Mouse (Mus musculus): ENCODE data around the gene Disc1. TPM values are rescaled to one million over a fixed set of nuclear protein-coding genes. Genes with fewer than 3 reads are reported as not detected.

Disc1 gene
- polyA plus RNA-seq, 1 experiment from 2014 or later: 0.30 TPM

GRCm38 (mm10) chr8:125128305-125128704 lies 74.3 kb downstream of the Disc1 start:
- ATAC-seq (no peak), DNase-seq (ENCODE audit: low spot score) (peak; percentile 67)
- no peaks in the 10 kb centered on the region for H3K36me3 ChIP-seq (ENCODE audit: control insufficient read depth, insufficient read depth, low read length)
- WGBS: 22% methylated on average over 6 of the region's 6 CpGs
- no peak overlapping the region for H3K4me2 ChIP-seq (ENCODE audit: low read length)
- no peak overlapping the region for H3K9ac ChIP-seq (ENCODE audit: low read length)
- no peak overlapping the region for H3K4me3 ChIP-seq (ENCODE audit: low read depth, low read length)
- H3K27ac ChIP-seq (ENCODE audit: low read depth, low read length): no peak overlapping the region
- H3K27me3 ChIP-seq (replicated peaks; ENCODE audit: control insufficient read depth, insufficient read depth, low read length): no peaks in the 10 kb centered on the region
- H3K9me3 ChIP-seq (replicated peaks; ENCODE audit: control insufficient read depth, low read length): no peaks in the 10 kb centered on the region
- no peaks in the 10 kb centered on the region for H3K4me1 ChIP-seq (ENCODE audit: control insufficient read depth, insufficient read depth, low read length)

GRCm38 (mm10) chr8:125130835-125131234 lies 76.8 kb downstream of the Disc1 start:
- DNase-seq (ENCODE audit: low spot score): no peak
- Histone ChIP-seq H3K4me3 (ENCODE audit: low read depth, low read length) (no peak overlapping the region), H3K27ac (ENCODE audit: low read depth, low read length) (no peak overlapping the region), H3K27me3 (replicated peaks; ENCODE audit: control insufficient read depth, insufficient read depth, low read length) (no peaks in the 10 kb centered on the region), H3K9ac (ENCODE audit: low read length) (no peak overlapping the region), H3K9me3 (replicated peaks; ENCODE audit: control insufficient read depth, low read length) (no peaks in the 10 kb centered on the region), H3K4me2 (ENCODE audit: low read length) (no peak overlapping the region), H3K36me3 (ENCODE audit: control insufficient read depth, insufficient read depth, low read length) (no peaks in the 10 kb centered on the region), H3K4me1 (ENCODE audit: control insufficient read depth, insufficient read depth, low read length) (peaks cover 8% of the 10 kb centered on the region)
- WGBS: 90% methylated on average over 6 of the region's 6 CpGs
- no peak for ATAC-seq

GRCm38 (mm10) chr8:125131265-125131664 lies 77.3 kb downstream of the Disc1 start:
- Histone ChIP-seq H3K4me1 (ENCODE audit: control insufficient read depth, insufficient read depth, low read length) (peaks cover 8% of the 10 kb centered on the region), H3K9me3 (replicated peaks; ENCODE audit: control insufficient read depth, low read length) (no peaks in the 10 kb centered on the region), H3K27me3 (replicated peaks; ENCODE audit: control insufficient read depth, insufficient read depth, low read length) (no peaks in the 10 kb centered on the region), H3K4me2 (ENCODE audit: low read length) (no peak overlapping the region), H3K36me3 (ENCODE audit: control insufficient read depth, insufficient read depth, low read length) (no peaks in the 10 kb centered on the region), H3K4me3 (ENCODE audit: low read depth, low read length) (no peak overlapping the region), H3K27ac (ENCODE audit: low read depth, low read length) (no peak overlapping the region), H3K9ac (ENCODE audit: low read length) (no peak overlapping the region)
- ATAC-seq: no peak
- DNase-seq (ENCODE audit: low spot score): no peak
- 84% methylated on average over 7 of the region's 7 CpGs for WGBS

GRCm38 (mm10) chr8:125133685-125134114 lies 79.7 kb downstream of the Disc1 start:
- WGBS: 78% methylated on average over 11 of the region's 11 CpGs
- Histone ChIP-seq H3K9ac (ENCODE audit: low read length) (no peak overlapping the region), H3K4me1 (ENCODE audit: control insufficient read depth, insufficient read depth, low read length) (peaks cover 8% of the 10 kb centered on the region), H3K4me2 (ENCODE audit: low read length) (no peak overlapping the region), H3K27ac (ENCODE audit: low read depth, low read length) (no peak overlapping the region), H3K36me3 (ENCODE audit: control insufficient read depth, insufficient read depth, low read length) (no peaks in the 10 kb centered on the region), H3K9me3 (replicated peaks; ENCODE audit: control insufficient read depth, low read length) (no peaks in the 10 kb centered on the region), H3K27me3 (replicated peaks; ENCODE audit: control insufficient read depth, insufficient read depth, low read length) (no peaks in the 10 kb centered on the region), H3K4me3 (ENCODE audit: low read depth, low read length) (no peak overlapping the region)
- DNase-seq (ENCODE audit: low spot score): no peak
- ATAC-seq: no peak

GRCm38 (mm10) chr8:125134876-125135275 lies 80.9 kb downstream of the Disc1 start:
- H3K9me3 ChIP-seq (replicated peaks; ENCODE audit: control insufficient read depth, low read length): no peaks in the 10 kb centered on the region
- no peak overlapping the region for H3K4me2 ChIP-seq (ENCODE audit: low read length)
- no peaks in the 10 kb centered on the region for H3K36me3 ChIP-seq (ENCODE audit: control insufficient read depth, insufficient read depth, low read length)
- H3K27me3 ChIP-seq (replicated peaks; ENCODE audit: control insufficient read depth, insufficient read depth, low read length): no peaks in the 10 kb centered on the region
- H3K27ac ChIP-seq (ENCODE audit: low read depth, low read length): no peak overlapping the region
- WGBS: 9% methylated on average over 10 of the region's 10 CpGs
- peaks cover 14% of the 10 kb centered on the region for H3K4me1 ChIP-seq (ENCODE audit: control insufficient read depth, insufficient read depth, low read length)
- ATAC-seq (no peak), DNase-seq (ENCODE audit: low spot score) (peak; percentile 34)
- no peak overlapping the region for H3K4me3 ChIP-seq (ENCODE audit: low read depth, low read length)
- 0 out of 2 replicates have a peak overlapping the region, but pooled peaks have one; percentile 25 for H3K9ac ChIP-seq (ENCODE audit: low read length)

- Histone ChIP-seq H3K27ac (ENCODE audit: low read depth, low read length) (peak overlapping the region; percentile 58), H3K36me3 (ENCODE audit: control insufficient read depth, insufficient read depth, low read length) (no peaks in the 10 kb centered on the region), H3K4me2 (ENCODE audit: low read length) (no peak overlapping the region), H3K9ac (ENCODE audit: low read length) (no peak overlapping the region), H3K4me1 (ENCODE audit: control insufficient read depth, insufficient read depth, low read length) (peaks cover 17% of the 10 kb centered on the region), H3K9me3 (replicated peaks; ENCODE audit: control insufficient read depth, low read length) (no peaks in the 10 kb centered on the region), H3K4me3 (ENCODE audit: low read depth, low read length) (no peak overlapping the region), H3K27me3 (replicated peaks; ENCODE audit: control insufficient read depth, insufficient read depth, low read length) (no peaks in the 10 kb centered on the region)
- ATAC-seq: peak; percentile 83
- 56% methylated on average over 13 of the region's 13 CpGs for WGBS
- DNase-seq (ENCODE audit: low spot score): peak; percentile 68
These were observed 85.7 kb downstream of the Disc1 start for GRCm38 (mm10) chr8:125139689-125140150.

- Histone ChIP-seq H3K4me3 (ENCODE audit: low read depth, low read length) (no peak overlapping the region), H3K4me2 (ENCODE audit: low read length) (no peak overlapping the region), H3K36me3 (ENCODE audit: control insufficient read depth, insufficient read depth, low read length) (no peaks in the 10 kb centered on the region), H3K27ac (ENCODE audit: low read depth, low read length) (no peak overlapping the region), H3K4me1 (ENCODE audit: control insufficient read depth, insufficient read depth, low read length) (peaks cover 11% of the 10 kb centered on the region), H3K9ac (ENCODE audit: low read length) (no peak overlapping the region), H3K9me3 (replicated peaks; ENCODE audit: control insufficient read depth, low read length) (no peaks in the 10 kb centered on the region), H3K27me3 (replicated peaks; ENCODE audit: control insufficient read depth, insufficient read depth, low read length) (no peaks in the 10 kb centered on the region)
- DNase-seq (ENCODE audit: low spot score) (no peak), ATAC-seq (no peak)
- 89% methylated on average over 7 of the region's 7 CpGs for WGBS
These were observed 87.0 kb downstream of the Disc1 start for GRCm38 (mm10) chr8:125140965-125141364.

- ATAC-seq: peak; percentile 29; the same call in 1 of the 2 replicates
- 29% methylated on average over 20 of the region's 20 CpGs for WGBS
- no peaks in the 10 kb centered on the region for H3K9me3 ChIP-seq (replicated peaks; ENCODE audit: control insufficient read depth, low read length)
- no peak overlapping the region for H3K27ac ChIP-seq (ENCODE audit: low read depth, low read length)
- H3K4me1 ChIP-seq (ENCODE audit: control insufficient read depth, insufficient read depth, low read length): no peaks in the 10 kb centered on the region
- no peaks in the 10 kb centered on the region for H3K27me3 ChIP-seq (replicated peaks; ENCODE audit: control insufficient read depth, insufficient read depth, low read length)
- peak; percentile 60 for DNase-seq (ENCODE audit: low spot score)
- no peaks in the 10 kb centered on the region for H3K36me3 ChIP-seq (ENCODE audit: control insufficient read depth, insufficient read depth, low read length)
- no peak overlapping the region for H3K4me2 ChIP-seq (ENCODE audit: low read length)
- H3K9ac ChIP-seq (ENCODE audit: low read length): no peak overlapping the region
- no peak overlapping the region for H3K4me3 ChIP-seq (ENCODE audit: low read depth, low read length)
These were observed 103.1 kb downstream of the Disc1 start for GRCm38 (mm10) chr8:125156863-125157640.

- H3K27me3 ChIP-seq (replicated peaks; ENCODE audit: control insufficient read depth, insufficient read depth, low read length): no peaks in the 10 kb centered on the region
- no peak overlapping the region for H3K4me2 ChIP-seq (ENCODE audit: low read length)
- H3K36me3 ChIP-seq (ENCODE audit: control insufficient read depth, insufficient read depth, low read length): no peaks in the 10 kb centered on the region
- H3K4me3 ChIP-seq (ENCODE audit: low read depth, low read length): no peak overlapping the region
- H3K27ac ChIP-seq (ENCODE audit: low read depth, low read length): no peak overlapping the region
- no peak for DNase-seq (ENCODE audit: low spot score)
- no peaks in the 10 kb centered on the region for H3K4me1 ChIP-seq (ENCODE audit: control insufficient read depth, insufficient read depth, low read length)
- WGBS: 89% methylated on average over 5 of the region's 5 CpGs
- ATAC-seq: no peak
- H3K9ac ChIP-seq (ENCODE audit: low read length): no peak overlapping the region
- no peaks in the 10 kb centered on the region for H3K9me3 ChIP-seq (replicated peaks; ENCODE audit: control insufficient read depth, low read length)
These were observed 103.6 kb downstream of the Disc1 start for GRCm38 (mm10) chr8:125157641-125158005.
